Mouse (Mus musculus): ENCODE results near the gene Gm6502.
"Not testable (repeated sequence)": the region's sequence is repeated elsewhere in the genome, so short reads cannot be mapped to it uniquely, and the experiment has no call there.

The Gm6502 gene

GRCm38 (mm10) chr5:94314135-94314534 lies at the start of gene Gm6502:
TSS of gene Gm6502 (plus strand) at chr5:94314435.
- DNase-seq (ENCODE audit: low read depth, low spot score) = not testable (repeated sequence)

GRCm38 (mm10) chr5:94306696-94307095 lies 7.5 kb upstream of the Gm6502 start, which contains the start of gene A430089I19Rik:
TSS of gene A430089I19Rik (minus strand) at chr5:94306796.
- not testable (repeated sequence) for DNase-seq (ENCODE audit: low read depth, low spot score)

GRCm38 (mm10) chr5:94339449-94339848 lies 25.2 kb downstream of the Gm6502 start, which contains the start of gene AA792892:
TSS of gene AA792892 (plus strand) at chr5:94339749.
- not testable (repeated sequence) for DNase-seq (ENCODE audit: low read depth, low spot score)
